Mouse (Mus musculus) 3134 (cell line): ENCODE data around the gene Gprasp2.
"Not testable (repeated sequence)": the region's sequence is repeated elsewhere in the genome, so short reads cannot be mapped to it uniquely, and the experiment has no call there.

ENCODE experiments used
- DNase-seq: peaks from one replicate; pipeline ENCODE4 v3.0.0-alpha.2; 2011; ENCODE audit warnings: low spot score; ENCODE audit not compliant: insufficient read length; ENCODE audit errors: extremely low read depth

Gene Gprasp2

GRCm38 (mm10) chrX:135838521-135839360 is at the start of gene Gprasp2:
Gene Gprasp2 (plus strand): TSS chrX:135839034.
- not testable (repeated sequence) for DNase-seq

- DNase-seq, result no peak
These were observed 47.3 kb upstream of the Gprasp2 start for GRCm38 (mm10) chrX:135791536-135791935.

- no peak for DNase-seq
These were observed 46.5 kb upstream of the Gprasp2 start for GRCm38 (mm10) chrX:135792326-135792725.

- not testable (repeated sequence) for DNase-seq
These were observed 43.1 kb upstream of the Gprasp2 start for GRCm38 (mm10) chrX:135795591-135796304.

GRCm38 (mm10) chrX:135796305-135797211 is 42.3 kb upstream of the Gprasp2 start:
- not testable (repeated sequence) for DNase-seq

GRCm38 (mm10) chrX:135797212-135797644 is 41.6 kb upstream of the Gprasp2 start, which contains the start of gene Bhlhb9:
Gene Bhlhb9 (plus strand): TSS chrX:135797594.
- DNase-seq, result not testable (repeated sequence)

GRCm38 (mm10) chrX:135804149-135804548 is 34.7 kb upstream of the Gprasp2 start:
- DNase-seq, result no peak

GRCm38 (mm10) chrX:135805780-135806179 is 33.1 kb upstream of the Gprasp2 start:
- DNase-seq, result no peak

- DNase-seq, result not testable (repeated sequence)
These were observed 2.9 kb upstream of the Gprasp2 start for GRCm38 (mm10) chrX:135835896-135836295.

- no peak for DNase-seq
These were observed 938 bp upstream of the Gprasp2 start for GRCm38 (mm10) chrX:135837896-135838295.

- DNase-seq, result not testable (repeated sequence)
These were observed 860 bp downstream of the Gprasp2 start for GRCm38 (mm10) chrX:135839397-135840391.

- not testable (repeated sequence) for DNase-seq
These were observed 28.0 kb downstream of the Gprasp2 start for GRCm38 (mm10) chrX:135866806-135867205.

- no peak for DNase-seq
These were observed 37.8 kb downstream of the Gprasp2 start for GRCm38 (mm10) chrX:135876679-135877078.

- DNase-seq, result no peak
These were observed 40.8 kb downstream of the Gprasp2 start for GRCm38 (mm10) chrX:135879626-135880025.

GRCm38 (mm10) chrX:135885411-135886233 is 46.8 kb downstream of the Gprasp2 start:
- no peak for DNase-seq

- DNase-seq, result no peak
These were observed 47.4 kb downstream of the Gprasp2 start for GRCm38 (mm10) chrX:135886234-135886585.
